Mouse (Mus musculus): ENCODE results near the gene Cdon.

Cdon gene

DNA sequence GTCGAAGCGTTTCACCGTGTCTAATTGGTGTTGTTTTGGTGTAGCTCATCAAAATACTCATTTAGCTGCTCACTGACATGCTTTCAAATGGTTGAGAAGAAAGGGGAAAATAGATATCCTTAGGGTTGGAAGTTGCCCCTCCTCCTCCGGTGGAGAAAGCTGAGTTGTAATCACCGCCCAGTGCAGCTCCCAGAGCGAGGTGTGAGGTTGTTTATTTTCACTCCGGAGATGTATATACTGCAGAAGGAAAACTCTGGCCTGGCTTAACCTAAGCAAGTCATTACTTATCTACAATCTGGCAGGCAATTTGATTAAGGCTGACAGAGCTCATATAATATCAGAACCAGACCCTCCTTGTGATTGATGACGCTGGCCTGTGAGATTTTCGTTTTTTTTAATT is 14.6 kb downstream of the Cdon start:
- DNase-seq (ENCODE audit: low spot score in 2 of 2) = no peak

GRCm38 (mm10) chr9:35438286-35439061 is 17.5 kb downstream of the Cdon start:
- DNase-seq (ENCODE audit: low spot score in 2 of 2) = peak in 1 of 2 experiments; percentile 25

- peak in 1 of 2 experiments; percentile 83 for DNase-seq (ENCODE audit: low spot score in 2 of 2)
These were observed 18.1 kb downstream of the Cdon start for GRCm38 (mm10) chr9:35439062-35439442.

- no peak for DNase-seq (ENCODE audit: low spot score in 2 of 2)
These were observed 18.8 kb downstream of the Cdon start for GRCm38 (mm10) chr9:35439754-35440153.

DNA sequence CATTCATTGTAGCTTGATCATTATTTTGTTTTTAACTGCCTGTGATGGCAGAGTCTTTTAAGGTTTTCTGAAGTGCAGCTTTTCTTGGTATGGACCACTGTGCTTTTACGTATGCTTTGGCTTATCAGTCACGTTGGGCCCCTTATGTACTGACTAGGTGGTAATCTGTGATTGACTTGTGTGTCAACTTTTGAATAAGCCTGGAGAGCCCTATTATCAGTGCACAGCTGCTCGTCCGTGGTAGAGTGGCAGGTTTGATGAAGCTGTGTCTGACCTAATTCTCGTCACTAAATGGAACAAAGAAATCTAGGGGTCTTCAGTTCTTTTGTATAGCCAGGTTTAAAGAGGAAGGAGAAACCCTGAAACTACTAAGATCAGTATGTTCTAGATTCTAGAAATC is 21.5 kb downstream of the Cdon start:
- no peak for DNase-seq (ENCODE audit: low spot score in 2 of 2)

DNA sequence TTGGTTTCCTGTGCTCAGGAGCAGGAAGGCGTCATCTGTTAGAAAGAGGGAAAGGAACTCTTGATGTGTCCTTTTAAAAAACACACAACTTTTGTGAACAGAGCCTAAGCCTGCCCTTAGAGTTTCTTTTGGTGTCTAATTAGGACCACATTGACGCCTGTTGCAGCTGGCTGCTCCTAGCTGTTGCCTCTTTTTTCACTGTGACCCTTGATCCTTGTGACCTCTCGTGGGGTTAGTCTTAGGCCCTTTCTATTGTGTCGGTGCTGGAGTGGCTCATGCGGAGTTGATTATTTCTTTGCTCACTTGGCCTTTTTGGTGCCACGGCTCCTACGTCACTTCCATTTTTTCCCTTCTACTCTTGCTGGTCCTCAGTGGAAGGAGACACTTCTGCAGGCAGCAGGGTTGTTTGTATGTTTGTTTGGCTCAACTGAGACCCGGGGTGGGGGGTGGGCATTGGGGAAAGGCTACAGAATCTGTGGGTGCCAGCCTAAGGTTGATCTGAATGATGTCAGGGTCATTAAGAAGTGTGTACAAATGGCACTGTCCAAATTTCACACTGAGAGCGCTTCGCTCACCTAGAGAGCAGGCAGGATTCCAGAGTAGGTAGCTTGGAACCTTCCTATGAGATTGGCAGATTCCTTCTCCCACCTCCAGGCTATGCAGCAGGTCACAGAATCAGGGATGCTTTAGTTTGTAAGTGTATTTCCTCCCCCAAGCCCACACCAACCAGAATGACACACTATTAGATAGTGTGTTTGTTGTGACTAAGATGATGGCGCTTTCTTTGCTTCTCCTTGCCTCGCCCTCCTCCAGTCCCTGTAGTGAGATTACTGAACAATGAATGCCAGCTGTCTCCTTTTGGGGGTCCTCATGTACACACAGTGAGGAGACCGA is 22.9 kb downstream of the Cdon start:
- no peak for DNase-seq (ENCODE audit: low spot score in 2 of 2)

DNA sequence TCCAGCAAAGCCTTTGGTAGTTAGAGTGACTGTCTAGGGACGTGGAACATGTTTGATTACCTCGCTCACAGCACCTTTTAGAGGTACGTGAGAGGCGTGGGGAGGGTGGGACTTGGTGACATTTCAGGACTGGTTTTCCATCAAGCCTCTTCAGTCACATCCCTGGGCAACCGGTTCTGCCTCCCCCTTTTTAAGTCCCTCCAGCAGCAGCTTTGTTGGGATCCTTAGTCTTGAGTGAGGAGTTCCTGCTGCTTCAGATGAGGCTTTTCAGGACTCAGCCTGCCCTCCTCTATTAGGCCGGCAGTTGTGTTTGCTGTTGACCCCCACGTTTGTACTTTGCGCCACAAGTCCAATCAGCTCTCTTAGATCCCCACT is 23.6 kb downstream of the Cdon start:
- DNase-seq (ENCODE audit: low spot score in 2 of 2) = no peak

- DNase-seq (ENCODE audit: low spot score in 2 of 2) = no peak
These were observed 26.0 kb downstream of the Cdon start for GRCm38 (mm10) chr9:35446916-35447315.

- DNase-seq (ENCODE audit: low spot score in 2 of 2) = no peak
These were observed 32.4 kb downstream of the Cdon start for GRCm38 (mm10) chr9:35453311-35453710.

GRCm38 (mm10) chr9:35459594-35459993 is 38.7 kb downstream of the Cdon start:
- no peak for DNase-seq (ENCODE audit: low spot score in 2 of 2)

- no peak for DNase-seq (ENCODE audit: low spot score in 2 of 2)
These were observed 46.4 kb downstream of the Cdon start for GRCm38 (mm10) chr9:35467264-35467817.

GRCm38 (mm10) chr9:35468913-35469312 is 48.0 kb downstream of the Cdon start:
- DNase-seq (ENCODE audit: low spot score in 2 of 2) = no peak

- DNase-seq (ENCODE audit: low spot score in 2 of 2) = no peak
These were observed 53.3 kb downstream of the Cdon start for GRCm38 (mm10) chr9:35474104-35474724.

GRCm38 (mm10) chr9:35475394-35475793 is 54.5 kb downstream of the Cdon start:
- DNase-seq (ENCODE audit: low spot score in 2 of 2) = no peak

GRCm38 (mm10) chr9:35479456-35479855 is 58.5 kb downstream of the Cdon start:
- DNase-seq (ENCODE audit: low spot score in 2 of 2) = peak; percentile 10 to 34

GRCm38 (mm10) chr9:35482014-35482898 is 61.3 kb downstream of the Cdon start:
- no peak for DNase-seq (ENCODE audit: low spot score in 2 of 2)

DNA sequence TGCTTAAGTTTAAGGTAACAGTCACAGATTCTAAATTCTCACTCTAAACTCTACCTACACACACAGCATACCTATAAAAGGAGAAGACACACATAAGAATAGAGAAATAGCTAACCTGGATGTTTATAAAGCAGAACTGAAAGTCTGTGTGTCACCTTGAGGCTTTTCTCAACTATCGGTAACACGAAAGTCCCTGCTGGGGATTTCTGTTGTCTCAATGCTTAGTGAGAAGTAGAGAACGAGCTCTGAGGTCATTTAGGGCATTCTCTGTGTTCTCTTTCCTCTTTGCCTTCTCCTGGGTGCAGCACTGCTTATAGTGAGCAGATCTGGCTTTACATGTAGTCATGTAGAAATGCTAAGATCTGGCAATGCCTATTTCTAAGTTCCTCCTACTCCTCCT is 63.0 kb downstream of the Cdon start:
- DNase-seq (ENCODE audit: low spot score in 2 of 2) = no peak

GRCm38 (mm10) chr9:35486616-35487015 is 65.7 kb downstream of the Cdon start:
- DNase-seq (ENCODE audit: low spot score in 2 of 2) = no peak

GRCm38 (mm10) chr9:35488496-35488895 is 67.6 kb downstream of the Cdon start:
- peak in 1 of 2 experiments; percentile 37 for DNase-seq (ENCODE audit: low spot score in 2 of 2)

DNA sequence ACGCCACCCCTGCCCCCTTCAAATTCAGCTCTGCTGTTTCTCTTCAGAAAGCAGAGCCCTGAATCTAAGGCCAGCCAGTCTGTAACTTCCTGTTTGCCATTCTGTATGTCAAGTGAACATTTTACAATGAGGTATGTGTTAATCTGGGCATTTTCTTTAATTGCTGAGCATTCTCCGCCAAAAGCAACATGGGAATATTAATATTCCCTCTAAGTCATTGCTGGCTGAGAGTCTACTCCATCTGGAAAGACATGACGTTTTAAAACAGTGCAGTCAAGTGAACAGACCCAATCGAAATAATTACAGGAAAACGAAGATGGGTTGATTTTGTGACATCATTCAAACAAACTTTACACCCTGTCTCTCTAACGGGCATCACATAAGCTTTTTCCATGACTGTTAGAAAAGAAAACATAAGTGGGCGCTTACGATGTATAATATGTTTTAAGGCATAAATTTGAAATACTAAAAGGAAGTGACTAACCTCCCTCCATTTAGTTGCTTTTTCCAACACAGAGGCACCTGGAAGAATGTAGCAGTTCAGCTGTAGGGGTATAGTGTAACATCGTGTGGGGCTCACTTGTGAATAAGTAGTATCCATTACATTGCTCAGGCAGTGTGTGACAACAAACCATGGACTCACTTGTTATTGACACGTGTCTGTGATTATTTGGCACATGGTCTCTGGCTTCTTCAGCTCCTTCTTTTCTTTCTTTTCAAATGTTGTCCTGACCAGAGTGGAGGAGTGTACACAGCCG is 70.4 kb downstream of the Cdon start:
- no peak for DNase-seq (ENCODE audit: low spot score in 2 of 2)

Measured in left cerebral cortex, adult 9 months (tissue).